Mouse (Mus musculus): ENCODE results near the gene Pip5kl1. TPM values are rescaled to one million over a fixed set of nuclear protein-coding genes. Genes with fewer than 3 reads are reported as not detected.

Pip5kl1 gene
- polyA plus RNA-seq, 1 experiment from 2014 or later: 11.8 TPM

DNA sequence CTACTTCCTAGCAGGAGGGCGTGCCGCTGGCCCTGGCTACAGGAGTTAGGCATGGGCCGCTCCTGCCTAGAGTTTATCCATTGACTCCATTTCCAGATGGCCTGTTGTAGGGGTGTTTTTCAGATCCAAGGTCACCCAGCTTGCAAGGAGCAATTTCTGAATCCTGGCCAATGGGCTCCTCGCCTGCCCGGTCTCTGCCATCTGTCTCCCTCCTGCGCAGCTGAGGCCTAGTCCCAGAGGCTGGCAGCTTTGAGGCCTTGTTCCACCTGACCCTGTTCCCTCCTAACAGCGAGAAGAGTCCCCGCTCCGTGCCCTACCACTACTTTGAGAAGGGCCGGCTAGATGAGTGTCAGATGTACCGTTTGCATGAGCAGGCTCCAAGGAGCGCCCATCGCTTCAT, 22.1 kb downstream of the Pip5kl1 start:
- Histone ChIP-seq H3K9ac (no peak overlapping the region), H3K9me3 (no peaks in the 10 kb centered on the region), H3K4me3 (no peak overlapping the region), H3K4me1 (no peaks in the 10 kb centered on the region), H3K27ac (no peak overlapping the region), H3K36me3 (replicated peaks) (no peaks in the 10 kb centered on the region), H3K4me2 (no peak overlapping the region), H3K27me3 (replicated peaks) (no peaks in the 10 kb centered on the region)
- no peak for ATAC-seq (replicated peaks)
- 83% methylated on average over 13 of the region's 13 CpGs for whole genome bisulfite sequencing

DNA sequence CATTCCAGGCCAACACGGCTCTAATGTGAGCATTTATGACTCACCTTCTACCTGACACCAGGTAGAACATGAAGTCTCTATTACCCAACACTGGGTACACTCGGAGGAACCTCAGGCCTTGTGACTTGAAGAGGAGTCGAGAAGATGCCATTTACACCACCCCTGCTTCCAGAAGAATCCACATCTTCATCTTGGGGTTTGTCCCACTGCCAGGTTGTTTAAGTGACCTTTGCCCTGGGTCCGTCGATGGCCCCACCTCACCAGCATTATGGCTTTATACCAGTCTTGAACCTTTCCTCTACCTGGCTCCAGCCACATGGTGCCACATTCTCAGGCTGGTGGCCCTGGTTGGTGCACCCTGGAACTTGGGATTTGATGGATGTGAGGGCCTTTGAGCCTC, 22.7 kb downstream of the Pip5kl1 start:
- H3K27ac ChIP-seq: no peak overlapping the region
- H3K9me3 ChIP-seq: no peaks in the 10 kb centered on the region
- H3K9ac ChIP-seq: no peak overlapping the region
- H3K27me3 ChIP-seq (replicated peaks): no peaks in the 10 kb centered on the region
- H3K4me2 ChIP-seq: no peak overlapping the region
- no peak overlapping the region for H3K4me3 ChIP-seq
- 94% methylated on average over 5 of the region's 5 CpGs for WGBS
- H3K4me1 ChIP-seq: no peaks in the 10 kb centered on the region
- no peak for ATAC-seq (replicated peaks)
- no peaks in the 10 kb centered on the region for H3K36me3 ChIP-seq (replicated peaks)

DNA sequence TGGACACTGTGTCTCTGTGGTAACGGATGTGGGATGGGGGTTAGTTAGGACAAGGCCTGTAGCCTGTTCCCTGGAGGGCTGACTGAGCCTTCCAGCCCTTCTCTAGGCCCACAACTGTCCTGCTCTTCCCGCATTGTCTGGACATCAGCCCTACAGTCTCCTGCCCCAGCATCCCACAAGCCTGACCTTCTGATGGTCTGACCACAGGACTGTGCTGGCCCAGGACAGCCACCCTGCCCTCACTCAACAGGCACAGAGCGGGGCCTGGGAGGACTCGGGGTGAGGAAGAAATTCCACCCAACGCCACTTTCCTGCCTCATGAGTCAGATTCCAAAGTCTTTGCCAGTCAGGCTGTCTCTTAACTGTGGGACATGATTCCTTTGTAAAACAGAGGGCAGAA, 23.1 kb downstream of the Pip5kl1 start:
- 90% methylated on average over 5 of the region's 5 CpGs for WGBS
- no peak overlapping the region for H3K27ac ChIP-seq
- no peaks in the 10 kb centered on the region for H3K27me3 ChIP-seq (replicated peaks)
- H3K9ac ChIP-seq: no peak overlapping the region
- ATAC-seq (replicated peaks): no peak
- no peaks in the 10 kb centered on the region for H3K36me3 ChIP-seq (replicated peaks)
- no peaks in the 10 kb centered on the region for H3K9me3 ChIP-seq
- H3K4me1 ChIP-seq: 0 out of 2 replicates have a peak, but pooled peaks cover 4% of the 10 kb centered on the region
- H3K4me3 ChIP-seq: no peak overlapping the region
- no peak overlapping the region for H3K4me2 ChIP-seq

DNA sequence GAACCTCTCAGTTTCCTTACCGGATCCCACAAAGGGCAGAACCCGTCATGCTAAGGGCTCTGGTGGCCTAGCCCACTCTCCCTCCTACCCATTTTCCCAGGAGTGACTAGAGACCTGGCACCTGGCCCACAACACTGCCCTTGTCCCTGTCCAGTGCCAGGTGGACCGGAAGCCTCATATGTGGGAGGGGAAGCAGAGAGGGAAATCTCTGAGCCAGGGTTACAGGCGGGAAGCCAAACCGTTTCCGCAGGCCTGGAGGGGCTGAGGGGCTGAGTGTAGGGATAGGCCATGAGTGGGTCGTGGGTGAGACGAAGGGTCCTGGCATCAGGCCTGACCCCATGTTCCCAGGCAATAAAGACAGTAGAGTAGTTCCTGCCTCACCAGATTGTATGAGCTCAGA, 23.9 kb downstream of the Pip5kl1 start:
- ATAC-seq (replicated peaks): no peak
- Histone ChIP-seq H3K27ac (no peak overlapping the region), H3K4me1 (0 out of 2 replicates have a peak, but pooled peaks cover 5% of the 10 kb centered on the region), H3K27me3 (replicated peaks) (no peaks in the 10 kb centered on the region), H3K4me3 (no peak overlapping the region), H3K9ac (no peak overlapping the region), H3K36me3 (replicated peaks) (no peaks in the 10 kb centered on the region), H3K4me2 (no peak overlapping the region), H3K9me3 (no peaks in the 10 kb centered on the region)
- 86% methylated on average over 8 of the region's 8 CpGs for WGBS

DNA sequence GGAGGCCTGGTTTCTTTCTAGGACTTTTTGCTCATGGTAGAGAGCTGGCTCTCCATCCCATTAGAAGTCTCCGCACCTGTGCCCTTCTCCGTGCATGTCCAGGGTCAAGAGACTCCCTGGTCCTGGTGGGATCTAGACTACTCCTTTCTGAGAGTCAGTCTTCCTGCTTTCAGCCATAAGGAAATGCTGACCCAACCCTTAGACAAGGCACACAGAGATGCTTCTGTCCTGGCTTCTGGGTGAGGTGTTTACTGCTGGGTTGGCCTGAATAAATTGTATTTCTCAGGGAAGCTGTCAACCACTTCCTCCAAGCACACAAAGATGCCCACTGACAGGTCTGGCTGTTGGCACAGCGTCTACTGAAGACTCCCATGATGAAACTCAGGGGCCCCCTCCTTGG, 24.8 kb downstream of the Pip5kl1 start, which contains the start of gene St6galnac6:
Gene St6galnac6, plus strand, starts transcription at position 301 of the 400 bp plus-strand sequence.
- Histone ChIP-seq H3K4me3 (no peak within 1 kb of the TSS), H3K4me1 (0 out of 2 replicates have a peak, but pooled peaks cover 5% of the 10 kb centered on the region), H3K36me3 (replicated peaks) (no peaks in the 10 kb centered on the region), H3K4me2 (no peak within 1 kb of the TSS), H3K9ac (no peak within 1 kb of the TSS), H3K9me3 (no peaks in the 10 kb centered on the region), H3K27me3 (replicated peaks) (no peaks in the 10 kb centered on the region), H3K27ac (no peak within 1 kb of the TSS)
- WGBS: 96% methylated on average over 3 of the region's 3 CpGs
- no peak for ATAC-seq (replicated peaks)

DNA sequence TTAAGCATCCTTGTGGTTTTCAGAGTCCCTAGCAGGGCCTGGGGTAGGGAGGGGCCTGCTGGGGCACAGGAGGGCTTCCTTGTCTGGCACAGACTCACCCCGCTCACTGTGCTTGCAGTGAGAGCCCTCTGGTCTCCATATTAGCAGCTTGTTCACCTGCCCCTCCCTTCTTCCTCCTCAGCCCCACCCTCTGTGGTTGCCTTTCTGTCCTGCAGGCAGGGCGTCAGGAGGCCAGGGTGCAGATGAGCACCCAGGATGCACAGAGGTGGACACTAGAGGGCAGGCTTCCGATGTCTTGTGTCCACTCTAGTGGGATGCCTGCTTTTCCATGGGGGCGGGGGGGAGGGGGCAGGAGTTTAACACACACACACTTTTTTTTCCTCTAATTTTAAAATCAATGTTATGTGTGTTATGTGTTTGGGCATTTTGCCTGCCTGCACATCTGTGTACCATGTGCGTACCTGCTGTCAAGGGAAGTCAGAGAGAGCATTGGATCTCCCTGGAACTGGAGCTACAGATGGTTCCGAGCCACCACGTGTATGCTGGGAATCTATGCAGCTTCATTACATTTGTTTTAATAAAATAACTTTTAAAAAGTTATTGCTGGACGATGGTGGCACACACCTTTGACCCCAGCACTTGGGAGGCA, 26.9 kb downstream of the Pip5kl1 start:
- WGBS: 39% methylated on average over 8 of the region's 8 CpGs
- no peak for ATAC-seq (replicated peaks)
- H3K27ac ChIP-seq: no peak overlapping the region
- H3K9me3 ChIP-seq: no peaks in the 10 kb centered on the region
- H3K4me3 ChIP-seq: no peak overlapping the region
- 0 out of 2 replicates have a peak, but pooled peaks cover 5% of the 10 kb centered on the region for H3K4me1 ChIP-seq
- no peak overlapping the region for H3K9ac ChIP-seq
- H3K4me2 ChIP-seq: no peak overlapping the region
- H3K36me3 ChIP-seq (replicated peaks): no peaks in the 10 kb centered on the region
- H3K27me3 ChIP-seq (replicated peaks): no peaks in the 10 kb centered on the region

DNA sequence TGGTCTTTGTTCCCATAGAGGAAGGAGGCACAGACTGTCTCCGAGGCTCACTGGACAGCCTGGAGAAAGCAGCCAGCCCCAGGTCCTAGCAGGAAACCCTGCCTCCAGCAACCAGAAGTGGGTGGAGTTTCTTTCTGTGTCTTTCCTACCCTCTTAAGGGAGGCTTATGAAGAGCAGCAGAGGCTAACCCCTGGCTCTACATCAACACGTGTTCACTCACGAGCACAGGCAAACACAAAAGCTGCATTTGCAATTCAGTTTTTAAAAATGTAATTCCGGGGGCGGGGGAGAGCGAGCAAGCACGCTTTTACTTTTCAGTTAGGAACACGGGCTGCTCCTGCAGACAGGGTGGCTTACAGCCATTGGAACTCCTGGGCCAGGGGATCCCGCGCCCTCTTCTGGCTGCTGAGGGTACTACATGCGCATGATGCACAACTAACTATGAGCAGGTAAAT, 28.0 kb downstream of the Pip5kl1 start:
- ATAC-seq (replicated peaks): no peak

DNA sequence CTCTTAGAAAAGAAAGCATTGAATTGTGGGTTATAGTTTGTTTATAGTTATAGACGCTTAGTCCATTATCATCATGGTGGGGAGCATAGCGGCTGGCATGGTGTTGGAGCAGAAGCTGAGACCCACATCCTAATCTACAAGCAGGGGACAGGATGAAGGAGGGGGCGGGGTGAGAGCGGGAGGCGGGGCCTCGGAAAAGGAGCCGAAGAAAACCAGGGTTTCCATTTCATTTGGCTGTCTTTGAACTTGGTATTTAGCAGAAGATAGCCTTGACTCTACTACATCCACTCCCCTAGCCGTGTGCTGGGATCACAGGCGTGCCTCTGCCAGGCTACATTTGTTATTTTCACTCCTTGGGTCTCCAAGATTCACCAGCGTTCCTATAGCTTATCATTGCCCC, 30.0 kb downstream of the Pip5kl1 start:
- Histone ChIP-seq H3K36me3 (replicated peaks) (no peaks in the 10 kb centered on the region), H3K9me3 (no peaks in the 10 kb centered on the region), H3K4me1 (peaks cover 27% of the 10 kb centered on the region), H3K27me3 (replicated peaks) (no peaks in the 10 kb centered on the region), H3K4me3 (no peak overlapping the region), H3K27ac (no peak overlapping the region), H3K9ac (no peak overlapping the region), H3K4me2 (no peak overlapping the region)
- 50% methylated on average over 10 of the region's 10 CpGs for WGBS
- no peak for ATAC-seq (replicated peaks)

More for the DNA sequence above, 28.0 kb downstream of the Pip5kl1 start:
- peak overlapping the region; percentile 38 for H3K4me2 ChIP-seq
- H3K27ac ChIP-seq: no peak overlapping the region
- WGBS: under 1% methylated on average over 11 of the region's 11 CpGs
- H3K27me3 ChIP-seq (replicated peaks): no peaks in the 10 kb centered on the region
- H3K4me1 ChIP-seq: peaks cover 15% of the 10 kb centered on the region
- no peaks in the 10 kb centered on the region for H3K36me3 ChIP-seq (replicated peaks)
- peak overlapping the region; percentile 16; the same call in 1 of the 2 replicates for H3K4me3 ChIP-seq
- H3K9ac ChIP-seq: no peak overlapping the region
- H3K9me3 ChIP-seq: no peaks in the 10 kb centered on the region

DNA sequence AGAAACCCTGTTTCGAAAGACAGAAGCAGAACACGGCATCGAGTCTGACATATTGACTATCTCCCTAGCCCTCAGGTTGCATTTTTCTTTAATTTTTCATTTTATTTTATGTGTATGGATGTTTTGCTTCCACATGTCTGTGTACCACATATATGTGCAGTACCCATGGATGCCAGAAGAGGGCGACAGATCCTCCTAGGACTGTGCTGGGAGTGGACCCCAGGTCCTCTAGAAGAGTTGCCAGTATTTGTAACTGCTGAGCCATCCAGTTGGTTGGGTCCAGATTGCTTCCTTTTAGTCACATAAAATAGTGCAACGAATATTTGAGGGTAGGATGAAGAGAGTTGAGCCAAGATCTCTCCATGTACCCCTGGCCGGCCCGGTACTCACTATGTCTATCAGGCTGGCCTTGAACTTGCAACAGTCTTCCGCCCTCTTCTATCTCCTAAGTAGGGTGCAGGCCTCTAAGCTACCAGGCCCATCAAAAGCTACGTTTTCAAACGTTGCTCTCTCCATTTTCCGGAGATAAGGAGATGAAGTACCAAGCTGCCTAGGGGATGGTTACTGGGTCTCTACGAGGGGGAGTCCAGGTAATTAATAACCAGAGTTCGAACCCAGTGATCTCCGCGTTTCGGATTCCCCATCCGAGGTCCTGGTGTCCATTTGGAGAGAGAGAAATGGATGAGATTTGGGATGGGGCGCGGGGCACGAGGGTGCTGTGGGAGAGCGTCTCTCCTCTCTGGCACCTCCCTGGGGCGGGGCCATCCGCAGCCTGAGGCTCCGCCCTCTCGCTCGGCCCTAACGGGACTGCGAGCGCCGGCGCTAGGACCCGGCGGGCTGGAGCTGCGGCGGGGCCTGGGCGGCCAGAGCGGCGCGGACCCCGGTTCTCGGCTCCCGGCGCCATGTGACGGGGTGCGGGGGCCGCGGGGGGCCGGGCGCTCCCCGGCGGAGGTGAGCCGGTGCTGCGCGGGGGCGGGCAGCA, 31.9 kb downstream of the Pip5kl1 start:
- peak; percentile 86 for ATAC-seq (replicated peaks)
- peak overlapping the region; percentile 81 for H3K9ac ChIP-seq
- H3K4me3 ChIP-seq: peak overlapping the region; percentile 71
- peak overlapping the region; percentile 90 for H3K4me2 ChIP-seq
- no peaks in the 10 kb centered on the region for H3K27me3 ChIP-seq (replicated peaks)
- H3K36me3 ChIP-seq (replicated peaks): no peaks in the 10 kb centered on the region
- H3K27ac ChIP-seq: peak overlapping the region; percentile 27; the same call in 1 of the 2 replicates
- no peaks in the 10 kb centered on the region for H3K9me3 ChIP-seq
- 11% methylated on average over 55 of the region's 55 CpGs for WGBS
- H3K4me1 ChIP-seq: peaks cover 32% of the 10 kb centered on the region

DNA sequence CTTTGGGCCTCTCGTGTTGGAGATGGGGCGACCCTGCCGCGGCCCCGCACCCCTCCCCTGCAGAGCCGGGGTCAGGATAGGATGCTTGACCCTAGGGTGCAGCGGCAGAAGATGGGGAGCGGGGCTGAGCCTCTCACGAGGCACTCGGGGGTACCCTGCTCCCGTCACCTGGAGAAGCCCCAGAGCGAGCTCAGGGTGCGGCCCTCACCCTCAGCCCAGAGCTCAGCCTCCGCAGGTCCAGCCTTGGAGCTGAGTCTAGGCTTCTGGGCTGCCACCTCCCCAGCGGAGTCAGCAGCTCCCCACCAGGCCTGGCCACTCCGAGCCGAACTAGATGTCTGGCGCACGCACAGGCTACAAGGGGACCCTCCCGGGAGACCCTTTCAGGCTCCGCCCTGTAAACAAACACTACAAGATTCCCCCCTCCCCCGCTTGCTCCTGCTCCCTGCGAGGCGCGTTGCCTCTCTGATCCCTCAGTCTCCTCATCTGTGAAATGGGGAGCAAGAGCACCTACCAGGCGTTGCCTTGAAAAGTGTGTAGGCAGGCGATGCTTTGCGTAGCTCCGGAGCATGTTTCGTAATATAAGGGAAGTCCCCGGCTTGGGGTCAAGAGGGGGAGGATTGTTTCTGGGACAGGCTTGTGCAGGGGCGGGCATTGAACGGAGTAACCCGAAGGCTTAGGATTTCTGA, 32.8 kb downstream of the Pip5kl1 start:
- Histone ChIP-seq H3K36me3 (replicated peaks) (no peaks in the 10 kb centered on the region), H3K4me3 (peak overlapping the region; percentile 71), H3K4me2 (peak overlapping the region; percentile 90), H3K9ac (peak overlapping the region; percentile 81), H3K27ac (peak overlapping the region; percentile 27; the same call in 1 of the 2 replicates), H3K27me3 (replicated peaks) (no peaks in the 10 kb centered on the region), H3K4me1 (peaks cover 31% of the 10 kb centered on the region), H3K9me3 (no peaks in the 10 kb centered on the region)
- WGBS: 5% methylated on average over 34 of the region's 34 CpGs
- ATAC-seq (replicated peaks): peak; percentile 69

DNA sequence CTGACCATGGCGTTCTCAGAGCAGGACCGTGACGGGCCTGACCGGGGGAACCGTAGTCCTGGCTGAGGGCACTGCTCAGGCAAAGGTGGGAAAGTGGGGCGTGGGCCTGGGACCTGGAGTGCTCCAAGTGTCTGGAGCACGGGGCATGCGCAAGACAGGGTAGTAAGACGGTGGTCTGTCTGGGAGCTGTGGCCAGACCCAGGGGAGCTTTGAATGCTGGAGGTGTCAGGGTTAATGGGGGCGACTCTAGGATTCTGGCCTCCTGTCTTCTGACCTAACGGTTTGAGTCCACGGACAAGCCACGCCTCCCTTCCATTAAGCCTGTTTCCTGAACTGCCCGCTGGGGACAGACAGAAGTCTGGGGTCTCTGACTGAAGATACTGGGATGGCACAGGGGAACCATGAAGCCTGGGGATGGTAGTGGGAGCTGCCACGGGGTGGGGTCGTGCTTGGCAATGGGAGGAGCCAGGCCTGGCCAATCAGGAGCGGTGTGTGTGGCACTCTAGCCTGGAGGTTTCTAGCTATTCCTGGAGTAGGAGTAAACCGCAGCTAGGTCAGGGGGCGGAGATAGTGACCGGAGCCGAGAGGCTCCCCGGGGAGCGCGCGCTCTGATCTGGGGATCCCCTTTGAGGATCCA, 33.7 kb downstream of the Pip5kl1 start:
- H3K4me3 ChIP-seq: peak overlapping the region; percentile 71
- H3K4me2 ChIP-seq: peak overlapping the region; percentile 90
- H3K36me3 ChIP-seq (replicated peaks): no peaks in the 10 kb centered on the region
- no peaks in the 10 kb centered on the region for H3K27me3 ChIP-seq (replicated peaks)
- H3K27ac ChIP-seq: no peak overlapping the region
- ATAC-seq (replicated peaks): peak; percentile 38
- H3K9ac ChIP-seq: no peak overlapping the region
- 10% methylated on average over 25 of the region's 25 CpGs for whole genome bisulfite sequencing
- H3K9me3 ChIP-seq: no peaks in the 10 kb centered on the region
- peaks cover 27% of the 10 kb centered on the region for H3K4me1 ChIP-seq

Measured in midbrain, embryonic 15.5 days (tissue).